Mouse (Mus musculus): ENCODE data around the gene Stxbp1.

DNA sequence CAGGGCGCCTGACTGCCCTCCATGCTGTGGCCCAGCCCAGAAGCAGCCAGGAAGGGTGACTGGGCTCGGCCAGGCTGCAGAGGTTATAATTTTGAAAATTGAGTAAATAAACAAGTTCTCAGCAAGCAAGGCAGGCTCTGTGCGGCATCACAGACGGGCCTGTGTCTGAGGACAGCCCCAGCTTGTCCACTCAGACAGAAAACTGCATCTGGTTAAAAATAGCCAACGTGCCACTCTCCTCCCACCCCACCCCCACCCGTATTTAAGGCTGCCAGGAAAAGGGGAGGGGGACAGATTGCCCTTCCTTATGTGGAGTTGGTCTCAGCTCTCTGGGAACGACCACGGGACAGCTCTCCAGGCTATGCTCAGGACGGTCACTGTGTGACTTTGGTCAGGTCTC lies 41.0 kb upstream of the Stxbp1 start:
- TF ChIP-seq CTCF (IDR thresholded peaks at IDR 0.05; ENCODE audit: low read depth, low read length) = no peak
- TF ChIP-seq POLR2AphosphoS5 (IDR thresholded peaks at IDR 0.05; ENCODE audit: insufficient replicate concordance, low read depth, low read length) = no peak
- no peak for TF ChIP-seq TAL1 (conservative IDR thresholded peaks at IDR 0.05; ENCODE audit: low read depth, low read length)
- no peak for TF ChIP-seq GATA1 (IDR thresholded peaks at IDR 0.05; ENCODE audit: borderline replicate concordance, low read length)
- TF ChIP-seq GATA2 (IDR thresholded peaks at IDR 0.05; ENCODE audit: borderline replicate concordance, low read depth, low read length) = no peak

All from G1E (cell line).